Mouse (Mus musculus) embryonic facial prominence, embryonic 12.5 days (tissue): ENCODE measurements around the gene Phc2. TPM values are rescaled to one million over a fixed set of nuclear protein-coding genes. Genes with fewer than 3 reads are reported as not detected.

ENCODE experiments used
- ATAC-seq: fragments of 200-750 bp; cut with Nextera tagmentation; 2 replicates; pipeline ENCODE4 v1.8.0; 2017; ENCODE audit not compliant: insufficient number of reproducible peaks, insufficient read depth, low FRiP score, low TSS enrichment
- H3K27ac ChIP-seq: fragments of 300-500 bp; sonication (generic); 2 replicates; pipeline ENCODE4 v1.5.1; 2016; ENCODE audit warnings: mild to moderate bottlenecking
- H3K27me3 ChIP-seq: fragments of 300-500 bp; sonication (generic); 2 replicates; pipeline ENCODE4 v1.6.1; 2016; ENCODE audit warnings: mild to moderate bottlenecking, moderate library complexity
- H3K36me3 ChIP-seq: fragments of 300-500 bp; sonication (generic); 2 replicates; pipeline ENCODE4 v1.6.1; 2016; ENCODE audit warnings: mild to moderate bottlenecking
- H3K4me1 ChIP-seq: fragments of 300-500 bp; sonication (generic); 2 replicates; pipeline ENCODE4 v1.6.1; 2016
- H3K4me2 ChIP-seq: fragments of 300-500 bp; sonication (generic); replicated peaks from 2 replicates; pipeline ENCODE4 v1.6.1; 2016; ENCODE audit warnings: mild to moderate bottlenecking, moderate library complexity
- H3K4me3 ChIP-seq: fragments of 300-500 bp; sonication (generic); 2 replicates; pipeline ENCODE4 v1.5.1; 2016; ENCODE audit warnings: mild to moderate bottlenecking
- H3K9ac ChIP-seq: fragments of 300-500 bp; sonication (generic); 2 replicates; pipeline ENCODE4 v1.6.1; 2016; ENCODE audit warnings: mild to moderate bottlenecking, moderate library complexity
- H3K9me3 ChIP-seq: fragments of 300-500 bp; sonication (generic); 2 replicates; pipeline ENCODE4 v1.6.1; 2016; ENCODE audit warnings: mild to moderate bottlenecking, moderate library complexity
- WGBS: fragments of 180-500 bp; shearing (Covaris S2); methylation state at CpG from one replicate; pipeline ENCODE4 v1.1.7; 2016; 5-methylcytosine and 5-hydroxymethylcytosine counted together
- polyA plus RNA-seq: library from polyadenylated mRNA; unstranded; fragments of >200 nt; fragmentation: Nextera tagmentation; extraction: Ambion mirVana; gene quantifications from 2 replicates; pipeline ENCODE4 v1.2.1, GENCODE M21; 2016

Phc2 gene
- polyA plus RNA-seq, 1 experiment from 2014 or later, result 82.4 TPM

- H3K4me2 ChIP-seq, result no peak overlapping the region
- H3K9ac ChIP-seq, result no peak overlapping the region
- no peak overlapping the region for H3K27ac ChIP-seq
- peaks cover 25% of the 10 kb centered on the region; the same call in 1 of the 2 replicates for H3K36me3 ChIP-seq
- peaks cover 57% of the 10 kb centered on the region for H3K4me1 ChIP-seq
- no peak for ATAC-seq
- 85% methylated on average over 8 of the region's 8 CpGs for WGBS
- H3K9me3 ChIP-seq, result no peaks in the 10 kb centered on the region
- H3K4me3 ChIP-seq, result no peak overlapping the region
- no peaks in the 10 kb centered on the region for H3K27me3 ChIP-seq
These were observed 142.3 kb downstream of the Phc2 start for GRCm38 (mm10) chr4:128796788-128797187.

GRCm38 (mm10) chr4:128801675-128802465 lies 147.4 kb downstream of the Phc2 start:
- Histone ChIP-seq H3K9me3 (no peaks in the 10 kb centered on the region), H3K36me3 (0 out of 2 replicates have a peak, but pooled peaks cover 12% of the 10 kb centered on the region), H3K9ac (no peak overlapping the region), H3K27ac (no peak overlapping the region), H3K4me3 (no peak overlapping the region), H3K27me3 (no peaks in the 10 kb centered on the region), H3K4me1 (peaks cover 65% of the 10 kb centered on the region), H3K4me2 (peak overlapping the region; percentile 98; the same call in 1 of the 2 replicates)
- no peak for ATAC-seq
- WGBS, result 41% methylated on average over 9 of the region's 9 CpGs

Other genes with a start within 250 kb of the Phc2 start
- gene Zscan20, start 44.6 kb upstream of the Phc2 start, polyA plus RNA-seq, result 6.6 and 7.1 TPM in 2 replicates
- gene Tlr12, start 36.1 kb upstream of the Phc2 start, polyA plus RNA-seq, result 0.45 and 1.1 TPM in 2 replicates
- 0.18 and 0.19 TPM in 2 replicates for gene A3galt2, start 100.7 kb downstream of the Phc2 start, polyA plus RNA-seq
- 52.3 and 55.7 TPM in 2 replicates for gene Zfp362, start 151.3 kb downstream of the Phc2 start, polyA plus RNA-seq
- gene Trim62, start 228.9 kb downstream of the Phc2 start, polyA plus RNA-seq, result 18.8 and 19.7 TPM in 2 replicates